Mouse (Mus musculus) cerebellum, adult 8-10 months (tissue): ENCODE data around the gene Smim10l2a.

Source experiments
- DNase-seq: peaks from one replicate; pipeline ENCODE4 v3.0.0; 2022

The Smim10l2a gene

GRCm38 (mm10) chrX:56374431-56375128, at the start of gene Smim10l2a:
Smim10l2a (plus strand) TSS chrX:56374586.
- peak; percentile 66 for DNase-seq

GRCm38 (mm10) chrX:56332046-56332445, 42.3 kb upstream of the Smim10l2a start:
- no peak for DNase-seq

DNA sequence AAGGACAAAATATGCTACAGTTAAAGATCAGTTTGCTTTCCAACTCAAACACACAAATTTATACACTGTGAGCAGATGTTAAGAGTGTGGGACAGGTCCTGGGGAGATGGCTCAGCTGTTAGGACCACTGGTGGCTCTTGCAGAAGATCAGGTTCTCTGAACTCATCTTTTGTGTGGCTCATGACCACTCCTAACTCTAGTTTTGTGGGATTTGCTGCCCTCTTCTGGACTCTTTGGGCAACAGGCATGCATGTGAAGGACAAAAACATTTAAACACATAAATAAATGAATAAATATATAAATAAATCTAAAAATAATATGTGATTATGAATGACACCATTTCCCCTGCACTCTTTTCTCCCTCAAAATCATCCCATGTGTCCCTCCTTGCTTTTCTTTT, 34.1 kb upstream of the Smim10l2a start:
- no peak for DNase-seq

GRCm38 (mm10) chrX:56342921-56343320, 31.5 kb upstream of the Smim10l2a start:
- DNase-seq, result no peak

- DNase-seq, result peak; percentile 69
Measured at GRCm38 (mm10) chrX:56346176-56346931, 28.0 kb upstream of the Smim10l2a start, which contains the start of gene Zfp449. Zfp449 (plus strand) TSS chrX:56346400.

DNA sequence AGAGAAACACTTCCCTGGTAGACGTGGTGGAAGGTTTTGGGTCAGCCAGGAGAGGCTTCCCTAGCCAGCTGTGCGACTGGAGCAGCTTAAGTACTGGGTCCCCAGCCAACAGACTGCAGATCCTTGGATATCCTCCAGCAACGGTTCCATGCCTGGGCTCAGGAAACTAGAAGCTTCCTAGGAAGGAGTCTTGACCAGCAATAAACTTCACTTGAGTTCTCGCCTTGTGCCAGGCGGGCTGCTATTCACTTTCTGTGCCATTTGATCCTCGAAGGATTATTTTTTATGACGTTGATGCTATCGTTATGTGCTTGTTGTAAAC, 27.5 kb upstream of the Smim10l2a start:
- DNase-seq, result peak; percentile 7

DNA sequence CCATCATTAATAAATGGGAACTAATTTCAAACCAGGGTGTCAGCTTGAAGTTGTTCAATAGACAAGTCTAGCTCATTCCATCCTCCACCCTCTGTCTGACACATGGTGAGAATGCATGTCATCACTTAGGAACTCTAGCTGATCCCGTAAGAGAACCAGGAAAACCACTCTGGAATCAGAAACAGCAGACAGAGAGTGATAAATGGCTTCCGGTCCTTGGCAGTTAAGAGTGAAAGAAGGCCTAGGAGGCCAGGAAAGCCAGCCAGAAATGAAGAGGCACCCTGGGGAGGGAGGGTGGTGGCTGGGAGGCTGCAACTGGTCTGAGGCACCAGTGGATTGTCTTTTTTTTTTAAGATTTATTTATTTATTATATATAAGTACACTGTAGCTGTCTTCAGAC, 6.5 kb downstream of the Smim10l2a start:
- no peak for DNase-seq

DNA sequence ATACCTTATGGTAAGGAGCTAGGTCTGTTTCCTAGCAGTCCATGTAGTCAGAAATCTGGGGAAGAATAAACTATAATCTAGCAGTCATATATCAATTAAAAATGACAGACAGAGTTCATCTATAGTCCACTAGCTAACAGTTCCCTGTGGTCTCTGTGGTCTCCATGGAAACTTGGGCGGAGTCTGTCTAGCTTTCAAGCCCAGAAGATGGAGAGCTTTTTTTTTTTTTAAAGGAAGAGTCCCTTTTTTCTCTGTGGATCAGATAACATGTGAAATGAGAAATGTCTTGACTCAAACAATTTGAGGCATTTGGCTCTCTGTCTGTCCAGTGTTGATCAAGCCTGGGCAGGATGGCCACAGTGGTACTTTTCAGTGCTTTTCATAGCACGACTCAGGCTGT, 9.8 kb downstream of the Smim10l2a start:
- DNase-seq, result no peak

DNA sequence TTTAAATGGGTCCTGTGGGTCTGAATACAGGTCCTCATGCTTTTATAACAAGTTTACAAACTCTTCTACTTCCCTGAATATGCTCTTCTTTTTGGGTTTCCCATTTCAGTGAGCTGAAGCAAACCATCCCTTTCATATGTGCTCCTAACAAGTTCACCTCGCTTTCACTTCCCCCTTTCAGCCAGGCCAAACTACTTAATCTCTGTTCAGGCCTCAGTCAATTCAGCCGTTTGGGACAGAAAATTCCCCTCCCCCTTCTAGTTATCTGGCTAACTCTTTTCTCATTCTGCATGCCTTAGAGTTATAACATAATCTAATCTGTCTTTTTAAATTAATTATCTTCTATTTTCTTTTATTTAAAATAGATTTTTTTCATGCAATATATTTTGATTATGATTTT, 30.3 kb downstream of the Smim10l2a start:
- no peak for DNase-seq

- no peak for DNase-seq
Measured at GRCm38 (mm10) chrX:56405482-56405881, 31.1 kb downstream of the Smim10l2a start.

GRCm38 (mm10) chrX:56406128-56406527, 31.7 kb downstream of the Smim10l2a start:
- DNase-seq, result no peak

- DNase-seq, result no peak
Measured at GRCm38 (mm10) chrX:56416277-56416676, 41.9 kb downstream of the Smim10l2a start.

DNA sequence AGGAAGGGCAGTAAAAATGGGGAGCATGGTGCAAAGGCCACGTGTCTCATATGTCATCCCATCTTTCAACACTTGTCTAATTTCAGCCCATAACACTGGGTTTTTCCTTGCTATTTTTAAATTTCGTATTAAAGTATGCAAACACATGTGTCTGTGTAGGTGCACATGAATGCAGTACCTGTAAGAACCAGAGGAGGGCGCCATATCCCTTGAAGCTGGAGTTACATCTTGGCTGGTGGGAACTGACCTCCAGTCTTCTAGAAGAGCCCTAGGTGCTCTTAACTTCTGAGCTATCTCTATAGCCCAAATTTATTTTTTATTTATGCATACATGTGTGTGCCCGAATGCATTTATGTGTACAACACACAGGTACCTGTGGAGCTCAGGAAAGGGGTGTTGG, 43.2 kb downstream of the Smim10l2a start:
- no peak for DNase-seq
